ENCODE assay signal across 12 mouse cellular contexts in genomic region chr16:90692704-90693385, GRCm38 (mm10). TPM values are rescaled to one million over a fixed set of nuclear protein-coding genes. Genes with fewer than 3 reads are reported as not detected.
DNase-seq lines count a peak whose midpoint lies in the region; ATAC-seq lines count a peak whose summit lies in the region.
"Had no signal": no experiment of that assay in that cellular context is flagged by ENCODE, and none has a peak within 500 bp of the region (broad histone marks: within the 10 kb centered on the region; RNA-seq: fewer than 3 reads in every experiment).

No protein-coding gene starts in this region.

- no peak overlapping the region for H3K9ac ChIP-seq in midbrain, embryonic 16.5 days (ENCODE audit: low read depth, low read length)
- no peak overlapping the region for H3K9ac ChIP-seq in midbrain, embryonic 11.5 days (ENCODE audit: low read length)
- H3K9ac ChIP-seq: limb, embryonic 12.5 days; neural tube, embryonic 12.5 days had no signal

- intact Hi-C loops in gastrocnemius, postnatal 14 days (cut with DNase I; ENCODE audit: low total_unique reads) = no loop called here

- 0 out of 2 replicates have a peak, but pooled peaks cover 3% of the 10 kb centered on the region for H3K4me1 ChIP-seq in midbrain, embryonic 16.5 days (ENCODE audit: control insufficient read depth, insufficient read depth, low read length)
- H3K4me1 ChIP-seq in midbrain, embryonic 11.5 days (ENCODE audit: control insufficient read depth, insufficient read depth, low read length) = no peaks in the 10 kb centered on the region
- H3K4me1 ChIP-seq: limb, embryonic 12.5 days; neural tube, embryonic 12.5 days had no signal

- DNase-seq in frontal cortex, postnatal 25 days (ENCODE audit: low spot score in 2 of 2) = no peak
- no peak for DNase-seq in midbrain, embryonic 11.5 days (ENCODE audit: low spot score, missing footprints)
- peak; percentile 73 for DNase-seq in gastrocnemius, postnatal 14 days
- peak; percentile 70 to 74 for DNase-seq in right cerebral cortex, postnatal 10 days (ENCODE audit: low spot score in 2 of 2)
- DNase-seq in kidney, postnatal 36 days = no peak
- DNase-seq in natural killer cell, adult 2 months (ENCODE audit: low spot score in 2 of 2) = no peak
- DNase-seq: thymus, adult 2 months had no signal

- peak; percentile 38 for ATAC-seq in frontal cortex, adult (ENCODE audit: low TSS enrichment)
- ATAC-seq in midbrain, embryonic 16.5 days = 0 out of 2 replicates have a peak, but pooled peaks have one; percentile 42
- ATAC-seq in midbrain, embryonic 11.5 days (ENCODE audit: low FRiP score) = no peak

- no peaks in the 10 kb centered on the region for H3K27me3 ChIP-seq in midbrain, embryonic 16.5 days (ENCODE audit: control insufficient read depth, insufficient read depth, low read depth, low read length)
- no peaks in the 10 kb centered on the region for H3K27me3 ChIP-seq in midbrain, embryonic 11.5 days (ENCODE audit: control insufficient read depth, insufficient read depth, low read length)
- H3K27me3 ChIP-seq: limb, embryonic 12.5 days; neural tube, embryonic 12.5 days had no signal

- no peaks in the 10 kb centered on the region for H3K9me3 ChIP-seq in midbrain, embryonic 16.5 days (replicated peaks; ENCODE audit: control insufficient read depth, low read length, poor library complexity, severe bottlenecking)
- H3K9me3 ChIP-seq in midbrain, embryonic 11.5 days (ENCODE audit: control insufficient read depth, low read length) = no peaks in the 10 kb centered on the region
- H3K9me3 ChIP-seq: limb, embryonic 12.5 days; neural tube, embryonic 12.5 days had no signal

- no peak overlapping the region for H3K4me3 ChIP-seq in midbrain, embryonic 16.5 days (ENCODE audit: low read depth, low read length)
- H3K4me3 ChIP-seq in midbrain, embryonic 11.5 days (ENCODE audit: low read depth, low read length) = no peak overlapping the region
- H3K4me3 ChIP-seq: limb, embryonic 12.5 days; neural tube, embryonic 12.5 days had no signal

- no peaks in the 10 kb centered on the region for H3K36me3 ChIP-seq in midbrain, embryonic 16.5 days (ENCODE audit: control insufficient read depth, insufficient read depth, low read length)
- H3K36me3 ChIP-seq in midbrain, embryonic 11.5 days (ENCODE audit: control insufficient read depth, insufficient read depth, low read length) = no peaks in the 10 kb centered on the region
- H3K36me3 ChIP-seq: limb, embryonic 12.5 days; neural tube, embryonic 12.5 days had no signal

- no peak overlapping the region for H3K27ac ChIP-seq in midbrain, embryonic 16.5 days (ENCODE audit: low read length)
- H3K27ac ChIP-seq in midbrain, embryonic 11.5 days (ENCODE audit: low read depth, low read length) = no peak overlapping the region
- H3K27ac ChIP-seq: limb, embryonic 12.5 days; neural tube, embryonic 12.5 days had no signal

- 58% methylated on average over 15 of the region's 15 CpGs for WGBS in midbrain, embryonic 16.5 days
- 80% methylated on average over 15 of the region's 15 CpGs for WGBS in midbrain, embryonic 11.5 days

- H3K4me2 ChIP-seq in midbrain, embryonic 16.5 days (ENCODE audit: low read length) = no peak overlapping the region
- H3K4me2 ChIP-seq in midbrain, embryonic 11.5 days = no peak overlapping the region
- H3K4me2 ChIP-seq: limb, embryonic 12.5 days; neural tube, embryonic 12.5 days had no signal

RNA-seq across cellular contexts. Expression of gene Mis18a, which starts 34.4 kb away (rescaled TPM):
- polyA plus RNA-seq in midbrain, embryonic 16.5 days (2015; fragmentation: Nextera tagmentation; extraction: Ambion mirVana) = 26.6 and 28.4 TPM in 2 replicates
- 82.1 and 92.5 TPM in 2 replicates for polyA plus RNA-seq in midbrain, embryonic 11.5 days (2014; fragmentation: Nextera tagmentation; extraction: Ambion mirVana)
- total RNA-seq in gastrocnemius, postnatal 14 days (2021) = 1 to 10 TPM; 1.9 to 2.7 TPM

RNA-seq across cellular contexts. Expression of gene Mrap, which starts 45.2 kb away (rescaled TPM):
- polyA plus RNA-seq in midbrain, embryonic 16.5 days (2015; fragmentation: Nextera tagmentation; extraction: Ambion mirVana) = 0.25 and 0.42 TPM in 2 replicates
- 0.49 and 0.59 TPM in 2 replicates for polyA plus RNA-seq in midbrain, embryonic 11.5 days (2014; fragmentation: Nextera tagmentation; extraction: Ambion mirVana)
- under 1 TPM; 0.22 to 0.64 TPM for total RNA-seq in gastrocnemius, postnatal 14 days (2021)
- total RNA-seq: common myeloid progenitor, adult 5-6 weeks had no signal
- polyA plus RNA-seq: limb, embryonic 12.5 days; neural tube, embryonic 12.5 days had no signal

Comparison
In these comparisons a context has a peak if more than half of its experiments do, and no peak if none do; other contexts are left out.
1. DNase-seq: peak in gastrocnemius, postnatal 14 days (single experiment) and right cerebral cortex, postnatal 10 days (2 of 2); none in frontal cortex, postnatal 25 days (0 of 2), midbrain, embryonic 11.5 days (single experiment), kidney, postnatal 36 days (0 of 2) and natural killer cell, adult 2 months (0 of 2).